Mouse (Mus musculus) hindbrain, embryonic 13.5 days (tissue): Measurements from ENCODE around the gene Gde1. TPM values are rescaled to one million over a fixed set of nuclear protein-coding genes. Genes with fewer than 3 reads are reported as not detected.

Experiments used
- ATAC-seq: fragments of 200-750 bp; cut with Nextera tagmentation; 2 replicates; pipeline ENCODE4 v1.8.0; 2017; ENCODE audit warnings: moderate TSS enrichment; ENCODE audit not compliant: low FRiP score
- H3K27ac ChIP-seq: fragments of 300-500 bp; sonication (generic); 2 replicates; pipeline ENCODE4 v1.5.1; 2015; ENCODE audit warnings: inconsistent platforms, mild to moderate bottlenecking, moderate library complexity
- H3K27me3 ChIP-seq: fragments of 300-500 bp; sonication (generic); 2 replicates; pipeline ENCODE4 v1.6.1; 2015; ENCODE audit warnings: mild to moderate bottlenecking, inconsistent platforms
- H3K36me3 ChIP-seq: fragments of 300-500 bp; sonication (generic); 2 replicates; pipeline ENCODE4 v1.6.1; 2015; ENCODE audit warnings: mild to moderate bottlenecking, inconsistent platforms
- H3K4me1 ChIP-seq: fragments of 300-500 bp; sonication (generic); replicated peaks from 2 replicates; pipeline ENCODE4 v1.6.1; 2015; ENCODE audit warnings: inconsistent platforms
- H3K4me2 ChIP-seq: fragments of 300-500 bp; sonication (generic); 2 replicates; pipeline ENCODE4 v1.6.1; 2015; ENCODE audit warnings: inconsistent platforms, mild to moderate bottlenecking, moderate library complexity
- H3K4me3 ChIP-seq: fragments of 300-500 bp; sonication (generic); 2 replicates; pipeline ENCODE4 v1.5.1; 2015; ENCODE audit warnings: mild to moderate bottlenecking, inconsistent platforms
- H3K9ac ChIP-seq: fragments of 300-500 bp; sonication (generic); 2 replicates; pipeline ENCODE4 v1.6.1; 2015; ENCODE audit warnings: mild to moderate bottlenecking, inconsistent platforms
- H3K9me3 ChIP-seq: fragments of 300-500 bp; sonication (generic); 2 replicates; pipeline ENCODE4 v1.6.1; 2016; ENCODE audit warnings: inconsistent platforms
- WGBS: fragments of 180-500 bp; shearing (Covaris S2); methylation state at CpG from one replicate; pipeline ENCODE4 v1.1.7; 2015; 5-methylcytosine and 5-hydroxymethylcytosine counted together
- polyA plus RNA-seq: library from polyadenylated mRNA; unstranded; fragments of >200 nt; fragmentation: Nextera tagmentation; extraction: Ambion mirVana; gene quantifications from 2 replicates; pipeline ENCODE4 v1.2.1, GENCODE M21; 2015

The Gde1 gene
- 168 TPM in 2 replicates for polyA plus RNA-seq

- under 1% methylated on average over 66 of the region's 66 CpGs for WGBS
- Histone ChIP-seq H3K4me1 (peaks cover 31% of the 10 kb centered on the region), H3K27me3 (no peaks in the 10 kb centered on the region), H3K36me3 (peaks cover 16% of the 10 kb centered on the region), H3K9me3 (no peaks in the 10 kb centered on the region), H3K9ac (peak within 1 kb of the TSS; percentile 98), H3K27ac (peak within 1 kb of the TSS; percentile 95), H3K4me2 (peak within 1 kb of the TSS; percentile 66), H3K4me3 (peak within 1 kb of the TSS; percentile 87)
- ATAC-seq: peak; percentile 94
Observed at GRCm38 (mm10) chr7:118705101-118705961, at the start of gene Gde1. Gde1 (minus strand) TSS chr7:118705778.

DNA sequence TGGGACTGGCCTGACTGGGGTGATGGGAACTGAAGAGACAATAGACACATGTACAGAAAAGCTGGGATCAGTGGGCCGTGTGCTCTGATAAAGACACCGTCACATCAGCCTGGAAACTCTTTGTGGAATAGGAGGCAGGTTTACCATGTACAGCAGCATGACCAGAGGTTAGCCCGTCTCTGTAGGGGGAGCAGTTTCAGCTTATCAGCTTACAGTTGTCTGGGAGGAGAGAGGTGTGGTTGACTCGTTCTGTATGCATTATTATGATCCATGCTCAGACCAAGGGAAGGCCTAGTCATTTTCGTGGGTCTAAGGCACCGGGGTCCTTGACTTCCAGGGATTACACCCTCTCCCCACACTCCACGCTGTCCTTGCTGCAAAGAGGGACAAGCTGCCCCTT, 46.0 kb upstream of the Gde1 start:
- WGBS: 90% methylated on average over 7 of the region's 7 CpGs
- ATAC-seq: no peak
- no peaks in the 10 kb centered on the region for H3K27me3 ChIP-seq

DNA sequence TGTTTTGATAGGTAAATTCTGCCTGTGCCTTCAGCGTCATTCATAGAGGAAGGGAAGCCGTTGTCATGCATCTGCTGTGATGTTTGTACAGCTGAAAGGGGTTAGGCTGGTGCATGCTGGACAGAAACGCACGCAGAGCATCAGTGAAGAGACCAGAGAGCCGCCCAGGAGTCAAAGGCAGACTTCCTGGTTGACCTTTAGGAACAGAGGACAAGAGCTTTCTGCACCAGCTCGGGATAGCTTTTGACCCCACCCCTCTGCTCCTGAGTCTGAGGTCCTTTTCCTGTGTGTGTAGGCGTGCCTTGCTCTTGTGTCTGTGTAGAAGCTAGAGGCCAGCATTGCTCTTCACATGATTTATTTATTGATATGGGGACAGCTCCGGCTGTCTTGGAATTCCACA, 44.1 kb upstream of the Gde1 start:
- H3K9ac ChIP-seq: no peak overlapping the region
- peaks cover 94% of the 10 kb centered on the region for H3K36me3 ChIP-seq
- H3K9me3 ChIP-seq: no peaks in the 10 kb centered on the region
- H3K4me1 ChIP-seq: no peaks in the 10 kb centered on the region
- no peaks in the 10 kb centered on the region for H3K27me3 ChIP-seq
- ATAC-seq: no peak
- H3K4me3 ChIP-seq: no peak overlapping the region
- H3K4me2 ChIP-seq: no peak overlapping the region
- WGBS: 84% methylated on average over 8 of the region's 8 CpGs
- H3K27ac ChIP-seq: no peak overlapping the region

More for the DNA sequence above, 46.0 kb upstream of the Gde1 start:
- H3K4me1 ChIP-seq: no peaks in the 10 kb centered on the region
- H3K9ac ChIP-seq: no peak overlapping the region
- H3K27ac ChIP-seq: no peak overlapping the region
- H3K36me3 ChIP-seq: peaks cover 95% of the 10 kb centered on the region
- no peaks in the 10 kb centered on the region for H3K9me3 ChIP-seq
- H3K4me2 ChIP-seq: no peak overlapping the region
- H3K4me3 ChIP-seq: no peak overlapping the region

GRCm38 (mm10) chr7:118747891-118748672, 42.5 kb upstream of the Gde1 start:
- Histone ChIP-seq H3K4me1 (no peaks in the 10 kb centered on the region), H3K9me3 (no peaks in the 10 kb centered on the region), H3K9ac (no peak overlapping the region), H3K27me3 (no peaks in the 10 kb centered on the region), H3K27ac (no peak overlapping the region), H3K36me3 (peaks cover 90% of the 10 kb centered on the region), H3K4me3 (no peak overlapping the region), H3K4me2 (no peak overlapping the region)
- ATAC-seq: no peak; the same call in 1 of the 2 replicates
- WGBS: 90% methylated on average over 12 of the region's 12 CpGs

- no peaks in the 10 kb centered on the region for H3K9me3 ChIP-seq
- H3K4me3 ChIP-seq: no peak overlapping the region
- no peak overlapping the region for H3K9ac ChIP-seq
- H3K4me2 ChIP-seq: no peak overlapping the region
- ATAC-seq: no peak
- WGBS: 95% methylated on average over 5 of the region's 5 CpGs
- no peak overlapping the region for H3K27ac ChIP-seq
- H3K4me1 ChIP-seq: peaks cover 19% of the 10 kb centered on the region
- H3K27me3 ChIP-seq: no peaks in the 10 kb centered on the region
- peaks cover 57% of the 10 kb centered on the region for H3K36me3 ChIP-seq
Observed at GRCm38 (mm10) chr7:118744766-118745165, 39.2 kb upstream of the Gde1 start.

DNA sequence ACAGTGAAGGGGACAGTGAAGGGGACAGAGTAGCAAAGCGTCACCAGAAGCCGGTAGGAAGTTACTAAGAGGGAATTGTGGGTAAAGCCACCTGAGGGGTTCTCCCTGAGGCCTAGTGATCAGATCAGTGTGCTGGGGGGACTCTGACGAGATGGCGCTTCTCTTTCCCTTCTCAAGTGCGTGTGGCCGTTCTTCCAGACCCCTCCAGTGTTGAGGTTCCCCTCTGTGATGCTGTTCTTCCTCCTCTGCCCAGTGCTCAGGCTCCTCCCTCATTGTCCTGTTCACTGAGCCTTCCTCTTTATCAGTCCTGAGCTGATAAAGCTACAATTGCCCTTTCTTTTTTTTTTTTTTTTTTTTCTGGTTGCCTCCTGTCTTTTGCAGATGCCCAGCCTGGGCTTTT, 36.7 kb upstream of the Gde1 start:
- no peaks in the 10 kb centered on the region for H3K9me3 ChIP-seq
- 0 out of 2 replicates have a peak overlapping the region, but pooled peaks have one; percentile 10 for H3K9ac ChIP-seq
- ATAC-seq: no peak
- H3K36me3 ChIP-seq: peaks cover 36% of the 10 kb centered on the region
- H3K4me3 ChIP-seq: no peak overlapping the region
- no peak overlapping the region for H3K27ac ChIP-seq
- H3K27me3 ChIP-seq: no peaks in the 10 kb centered on the region
- 86% methylated on average over 6 of the region's 6 CpGs for WGBS
- H3K4me1 ChIP-seq: peaks cover 19% of the 10 kb centered on the region
- H3K4me2 ChIP-seq: no peak overlapping the region

GRCm38 (mm10) chr7:118740532-118741338, 35.2 kb upstream of the Gde1 start:
- ATAC-seq: peak; percentile 97
- Histone ChIP-seq H3K4me3 (peak overlapping the region; percentile 61), H3K9ac (peak overlapping the region; percentile 72), H3K4me2 (peak overlapping the region; percentile 77), H3K4me1 (peaks cover 19% of the 10 kb centered on the region), H3K9me3 (no peaks in the 10 kb centered on the region), H3K27ac (peak overlapping the region; percentile 86), H3K27me3 (no peaks in the 10 kb centered on the region), H3K36me3 (peaks cover 32% of the 10 kb centered on the region)
- WGBS: 3% methylated on average over 40 of the region's 41 CpGs

DNA sequence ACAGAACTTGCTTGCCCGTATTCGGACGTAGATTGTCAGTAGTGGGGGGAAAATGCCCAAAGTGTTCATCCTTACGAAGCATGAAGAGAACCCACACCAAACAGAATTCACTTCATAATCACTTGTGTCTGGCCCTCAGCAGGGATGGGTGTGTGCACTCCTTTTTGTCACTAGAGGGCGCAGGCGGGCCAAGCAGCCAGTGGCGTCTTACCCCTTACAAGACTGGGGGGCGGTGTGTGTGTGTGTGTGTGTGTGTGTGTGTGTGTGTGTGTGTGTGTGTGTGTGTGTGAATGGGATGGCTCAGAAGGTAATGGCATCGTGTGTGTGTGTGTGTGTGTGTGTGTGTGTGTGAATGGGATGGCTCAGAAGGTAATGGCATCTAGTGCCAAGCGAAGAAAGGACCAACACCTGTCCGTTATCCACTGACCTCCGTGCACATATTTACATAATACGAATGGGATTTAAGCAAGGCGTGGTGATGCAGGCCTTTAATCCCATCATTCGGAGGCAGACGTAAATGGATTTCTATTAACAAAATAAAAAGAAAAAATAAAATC, 34.5 kb upstream of the Gde1 start, which contains the start of gene Vps35l:
Gene Vps35l, plus strand, starts transcription at position 252 of the 557 bp plus-strand sequence.
- ATAC-seq: peak; percentile 89
- H3K4me3 ChIP-seq: peak within 1 kb of the TSS; percentile 61
- peak within 1 kb of the TSS; percentile 86 for H3K27ac ChIP-seq
- no peaks in the 10 kb centered on the region for H3K27me3 ChIP-seq
- peaks cover 19% of the 10 kb centered on the region for H3K4me1 ChIP-seq
- peak within 1 kb of the TSS; percentile 72 for H3K9ac ChIP-seq
- H3K36me3 ChIP-seq: peaks cover 29% of the 10 kb centered on the region
- peak within 1 kb of the TSS; percentile 77 for H3K4me2 ChIP-seq
- no peaks in the 10 kb centered on the region for H3K9me3 ChIP-seq
- WGBS: 2% methylated on average over 16 of the region's 16 CpGs

- no peaks in the 10 kb centered on the region for H3K9me3 ChIP-seq
- no peak for ATAC-seq
Observed at GRCm38 (mm10) chr7:118738730-118739129, 33.2 kb upstream of the Gde1 start.

DNA sequence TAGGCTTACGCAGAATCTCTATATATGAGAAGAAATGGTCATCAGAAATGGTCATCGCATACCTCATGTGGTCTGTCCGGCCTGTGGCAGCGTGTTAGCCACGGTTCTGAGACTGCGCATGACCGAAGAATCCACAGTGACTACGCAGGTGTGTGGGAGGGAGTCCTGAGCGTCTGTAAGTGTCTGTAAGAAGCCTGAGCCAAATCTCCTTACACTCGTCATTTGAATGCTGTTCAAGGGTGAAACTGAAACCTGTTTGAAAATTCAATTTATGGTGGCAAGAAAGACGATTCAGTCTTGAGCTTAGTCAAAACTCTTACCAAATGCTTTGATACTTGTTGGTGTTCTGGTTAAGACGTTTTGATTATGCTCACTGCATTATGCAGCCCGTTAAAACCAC, 27.6 kb upstream of the Gde1 start:
- Histone ChIP-seq H3K27me3 (no peaks in the 10 kb centered on the region), H3K4me3 (no peak overlapping the region), H3K9me3 (no peaks in the 10 kb centered on the region), H3K4me1 (no peaks in the 10 kb centered on the region), H3K9ac (no peak overlapping the region), H3K27ac (no peak overlapping the region), H3K36me3 (peaks cover 80% of the 10 kb centered on the region), H3K4me2 (no peak overlapping the region)
- WGBS: 95% methylated on average over 13 of the region's 13 CpGs
- no peak for ATAC-seq

More at GRCm38 (mm10) chr7:118738730-118739129, 33.2 kb upstream of the Gde1 start:
- peaks cover 32% of the 10 kb centered on the region for H3K36me3 ChIP-seq
- H3K27ac ChIP-seq: no peak overlapping the region
- no peaks in the 10 kb centered on the region for H3K27me3 ChIP-seq
- H3K4me3 ChIP-seq: no peak overlapping the region
- peaks cover 19% of the 10 kb centered on the region for H3K4me1 ChIP-seq
- no peak overlapping the region for H3K4me2 ChIP-seq
- no peak overlapping the region for H3K9ac ChIP-seq
- 71% methylated on average over 1 of the region's 1 CpGs for WGBS

- no peak overlapping the region for H3K4me3 ChIP-seq
- no peak overlapping the region for H3K27ac ChIP-seq
- no peaks in the 10 kb centered on the region for H3K4me1 ChIP-seq
- no peaks in the 10 kb centered on the region for H3K9me3 ChIP-seq
- ATAC-seq: no peak
- H3K36me3 ChIP-seq: peaks cover 86% of the 10 kb centered on the region
- H3K4me2 ChIP-seq: no peak overlapping the region
- H3K9ac ChIP-seq: no peak overlapping the region
- 96% methylated on average over 3 of the region's 3 CpGs for WGBS
- H3K27me3 ChIP-seq: no peaks in the 10 kb centered on the region
Observed at GRCm38 (mm10) chr7:118731781-118732180, 26.2 kb upstream of the Gde1 start.
